Mouse (Mus musculus): ENCODE results near the gene Tsx. TPM values are rescaled to one million over a fixed set of nuclear protein-coding genes. Genes with fewer than 3 reads are reported as not detected.

The Tsx gene
- polyA plus RNA-seq, 1 experiment from 2014 or later = not detected

Other genes with a start within 250 kb of the Tsx start
- gene Nap1l2, start 227.8 kb upstream of the Tsx start, polyA plus RNA-seq (2016; fragmentation: Nextera tagmentation; extraction: Ambion mirVana) = 1.3 and 1.6 TPM in 2 replicates
- gene Cdx4, start 93.1 kb upstream of the Tsx start, polyA plus RNA-seq (2016; fragmentation: Nextera tagmentation; extraction: Ambion mirVana) = not detected in 2 replicates
- 3.7 and 3.9 TPM in 2 replicates for gene Chic1, start 58.0 kb upstream of the Tsx start, polyA plus RNA-seq (2016; fragmentation: Nextera tagmentation; extraction: Ambion mirVana)
- not detected in 2 replicates for gene Gm26992, start 7.5 kb downstream of the Tsx start, polyA plus RNA-seq (2016; fragmentation: Nextera tagmentation; extraction: Ambion mirVana)
- not detected in 2 replicates for gene Zcchc13, start 216.1 kb downstream of the Tsx start, polyA plus RNA-seq (2016; fragmentation: Nextera tagmentation; extraction: Ambion mirVana)